Mouse (Mus musculus) Patski (cell line): Measurements from ENCODE around the gene Smg9. TPM values are rescaled to one million over a fixed set of nuclear protein-coding genes. Genes with fewer than 3 reads are reported as not detected.

Experiments
- ATAC-seq: fragments of 100-300 bp; one replicate; pipeline ENCODE4 v1.8.0; 2021
- CTCF ChIA-PET: fragments of 350-600 bp; sonication (Branson Sonifier 250); formaldehyde crosslinking; loops from one replicate; lab custom pipeline; 2022; ENCODE audit warnings: inconsistent platforms; lab: Charles Lee
- POLR2A ChIA-PET: fragments of 350-600 bp; sonication (Branson Sonifier 250); formaldehyde crosslinking; loops from one replicate; lab custom pipeline; 2022; ENCODE audit warnings: antibody characterized with exemption, inconsistent platforms; lab: Charles Lee
- DNase-seq: peaks from one replicate; pipeline ENCODE4 v3.0.0-alpha.2; 2011; ENCODE audit warnings: low read depth, low spot score
- H3K27me3 ChIP-seq: fragments of 371-371 bp; one replicate; pipeline ENCODE4 v1.5.1; 2021
- CTCF ChIP-seq: fragments of 100-300 bp; IDR thresholded peaks from one replicate; pipeline ENCODE4 v1.5.1; 2021
- in situ Hi-C: fragments of 300-500 bp; cut with MboI; formaldehyde crosslinking; loops from 3 replicates; pipeline ENCODE4 v1.11.1; 2018; ENCODE audit warnings: low pct_unique_long_range_greater_than_20kb, mixed read lengths
- polyA plus RNA-seq: library from polyadenylated mRNA; unstranded; gene quantifications from one replicate; pipeline ENCODE4 v1.2.3, GENCODE M21; 2021

Gene Smg9
- polyA plus RNA-seq, 1 experiment from 2014 or later: 26.6 TPM

DNA sequence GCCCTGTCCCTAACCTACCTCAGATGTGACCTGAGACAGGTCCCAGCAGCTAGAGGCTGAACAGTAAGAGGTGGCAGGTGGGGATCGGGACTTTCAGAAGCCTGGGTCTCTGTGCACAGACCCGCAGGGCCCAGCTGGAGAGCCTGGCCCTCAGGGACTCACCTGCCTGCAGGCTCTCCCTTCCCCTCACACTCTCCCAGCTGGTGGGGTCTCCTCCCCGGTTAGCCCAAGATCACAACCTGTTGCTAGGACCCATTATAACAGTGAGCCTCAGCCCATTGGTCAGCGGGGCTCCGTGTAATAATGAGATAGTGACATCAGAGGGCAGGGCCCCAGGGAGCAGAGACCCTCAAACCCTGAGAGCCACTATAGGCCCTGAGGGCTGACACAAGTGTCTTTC lies 35.9 kb downstream of the Smg9 start:
- no peak for TF ChIP-seq CTCF
- CTCF ChIA-PET: no interaction called here
- ATAC-seq: no peak
- no peaks in the 10 kb centered on the region for H3K27me3 ChIP-seq
- no peak for DNase-seq
- POLR2A ChIA-PET: interaction anchor here (0.8 kb wide), 1 partner anchor 11 kb away, joined by 4 read pairs; no protein-coding TSS in a partner anchor
- in situ Hi-C loops: no loop called here

DNA sequence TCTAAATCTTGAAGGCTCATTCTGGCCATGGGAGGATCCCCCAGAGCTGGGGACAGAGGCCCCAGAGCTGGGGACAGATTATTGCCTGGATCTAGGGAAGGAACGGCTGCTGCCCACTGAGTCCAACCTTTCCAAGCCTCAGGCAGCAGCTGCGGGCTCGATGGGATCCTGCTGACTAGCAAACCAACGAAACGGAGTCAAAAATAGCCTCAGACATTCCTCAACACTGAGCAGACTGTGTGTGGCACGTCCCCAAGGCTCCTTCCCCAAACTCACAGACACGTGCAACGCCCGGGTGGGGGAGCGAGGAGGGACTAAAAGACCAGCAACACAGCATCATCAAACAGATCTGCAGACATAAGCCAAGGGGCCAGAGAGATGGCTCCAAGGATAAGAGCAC lies 38.6 kb downstream of the Smg9 start:
- H3K27me3 ChIP-seq: no peaks in the 10 kb centered on the region
- ChIA-PET CTCF (interaction anchor here (0.6 to 1.5 kb wide), 3 partner anchors 93 to 132 kb away, joined by 3 to 6 read pairs (median 3); partner anchors contain the start of gene Irgq), POLR2A (no interaction called here)
- TF ChIP-seq CTCF: no peak
- no peak for DNase-seq
- in situ Hi-C loops: no loop called here
- no peak for ATAC-seq

DNA sequence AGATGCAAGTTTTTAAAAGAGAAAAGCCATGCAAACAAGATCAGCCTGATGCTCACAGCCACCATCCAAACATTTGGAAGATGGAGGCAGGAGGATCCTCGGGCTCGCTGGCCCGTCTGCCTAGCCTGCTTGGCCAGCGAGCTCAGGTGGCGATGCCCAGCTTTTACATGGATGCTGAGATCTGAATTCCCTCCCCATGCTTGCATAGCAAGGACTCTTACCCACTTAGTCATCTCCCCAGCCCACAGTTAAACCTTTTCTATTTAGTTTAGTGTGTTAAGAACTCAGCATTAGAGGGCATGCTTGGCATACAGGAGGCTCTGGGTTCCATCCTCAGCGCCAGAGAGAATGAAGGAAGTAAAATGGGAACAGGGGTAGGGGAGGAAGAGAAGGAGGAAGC lies 39.8 kb downstream of the Smg9 start:
- DNase-seq (no peak), ATAC-seq (peak; percentile 64)
- ChIA-PET CTCF (interaction anchor here (1.5 kb wide), 1 partner anchor 92 kb away, joined by 6 read pairs; the partner anchor contains the start of gene Irgq), POLR2A (no interaction called here)
- TF ChIP-seq CTCF: no peak
- in situ Hi-C loops: no loop called here
- H3K27me3 ChIP-seq: no peaks in the 10 kb centered on the region

DNA sequence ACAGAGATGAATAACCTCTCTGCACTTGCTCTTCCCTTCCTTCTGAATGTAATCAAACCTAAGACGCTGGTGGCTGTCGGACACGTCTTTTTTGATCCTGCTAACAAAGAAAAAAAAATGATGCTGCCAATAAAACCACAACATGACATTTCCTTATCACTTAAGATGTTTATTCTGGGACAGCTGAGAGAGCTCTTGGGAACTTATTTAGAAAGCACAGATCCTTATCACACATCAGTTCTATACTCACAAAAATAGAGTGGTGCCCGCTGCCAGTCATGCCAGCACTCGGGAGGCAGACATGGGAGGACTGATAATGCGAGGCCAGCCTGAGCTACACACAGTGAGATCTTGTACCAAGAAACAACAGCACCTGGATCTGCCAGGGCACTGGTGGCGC lies 40.5 kb downstream of the Smg9 start:
- DNase-seq (no peak), ATAC-seq (no peak)
- in situ Hi-C loops: no loop called here
- no peaks in the 10 kb centered on the region for H3K27me3 ChIP-seq
- CTCF ChIA-PET: no interaction called here
- no peak for TF ChIP-seq CTCF
- POLR2A ChIA-PET: no interaction called here

DNA sequence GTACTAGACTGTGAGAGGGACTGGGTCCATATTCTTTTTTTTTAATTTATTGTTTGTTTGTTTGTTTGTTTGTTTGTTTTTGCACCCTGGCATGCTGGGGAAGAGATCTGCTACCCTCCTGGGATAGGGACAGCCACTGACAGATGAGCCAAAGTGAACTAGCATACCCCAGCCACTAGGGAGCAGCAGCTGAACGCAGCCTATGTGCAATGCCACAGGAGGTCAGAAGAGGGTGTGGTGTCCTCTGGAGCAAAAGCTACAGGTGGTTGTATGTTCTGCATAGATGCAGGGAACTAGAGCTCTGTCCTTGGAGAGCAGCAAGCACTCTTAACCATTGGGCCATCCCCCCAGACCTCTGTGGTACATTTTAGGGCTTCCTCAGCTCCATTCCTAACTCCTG lies 42.4 kb downstream of the Smg9 start:
- in situ Hi-C loops: no loop called here
- ATAC-seq (peak; percentile 75), DNase-seq (no peak)
- CTCF ChIA-PET: interaction anchor here (0.6 to 2.2 kb wide), 28 partner anchors 8 to 159 kb away, joined by 3 to 42 read pairs (median 4); partner anchors contain the start of genes Cadm4, Irgc1, Irgq and Plaur
- no peaks in the 10 kb centered on the region for H3K27me3 ChIP-seq
- peak; percentile 99 for TF ChIP-seq CTCF
- POLR2A ChIA-PET: interaction anchor here (1.4 kb wide), 1 partner anchor 18 kb away, joined by 4 read pairs; no protein-coding TSS in a partner anchor

DNA sequence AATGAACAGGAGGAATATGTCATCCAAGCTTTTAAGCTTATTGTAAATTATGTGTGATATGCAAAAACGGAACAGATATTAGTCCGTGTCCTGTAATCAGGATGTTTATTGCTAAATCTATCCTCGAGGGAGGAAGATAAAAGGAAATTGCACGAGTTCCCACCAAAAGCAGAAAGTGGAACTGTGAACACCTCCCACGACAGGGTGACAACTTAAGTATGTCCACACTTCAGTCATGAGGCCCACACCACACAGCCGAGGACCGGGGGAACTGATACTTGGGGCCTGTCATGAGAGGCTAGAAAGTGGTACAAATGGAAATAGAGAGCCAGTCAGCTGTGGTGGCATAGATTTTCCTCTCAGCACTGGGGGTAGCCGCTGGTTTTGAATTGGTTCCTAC lies 42.9 kb downstream of the Smg9 start:
- TF ChIP-seq CTCF: no peak
- ChIA-PET POLR2A (interaction anchor here (1.1 kb wide), 1 partner anchor 28 kb away, joined by 3 read pairs; no protein-coding TSS in a partner anchor), CTCF (interaction anchor here (0.6 to 2.2 kb wide), 26 partner anchors 9 to 159 kb away, joined by 3 to 42 read pairs (median 4); partner anchors contain the start of genes Cadm4, Irgc1, Irgq and Plaur)
- no peak for DNase-seq
- no peak for ATAC-seq
- in situ Hi-C loops: no loop called here
- no peaks in the 10 kb centered on the region for H3K27me3 ChIP-seq

DNA sequence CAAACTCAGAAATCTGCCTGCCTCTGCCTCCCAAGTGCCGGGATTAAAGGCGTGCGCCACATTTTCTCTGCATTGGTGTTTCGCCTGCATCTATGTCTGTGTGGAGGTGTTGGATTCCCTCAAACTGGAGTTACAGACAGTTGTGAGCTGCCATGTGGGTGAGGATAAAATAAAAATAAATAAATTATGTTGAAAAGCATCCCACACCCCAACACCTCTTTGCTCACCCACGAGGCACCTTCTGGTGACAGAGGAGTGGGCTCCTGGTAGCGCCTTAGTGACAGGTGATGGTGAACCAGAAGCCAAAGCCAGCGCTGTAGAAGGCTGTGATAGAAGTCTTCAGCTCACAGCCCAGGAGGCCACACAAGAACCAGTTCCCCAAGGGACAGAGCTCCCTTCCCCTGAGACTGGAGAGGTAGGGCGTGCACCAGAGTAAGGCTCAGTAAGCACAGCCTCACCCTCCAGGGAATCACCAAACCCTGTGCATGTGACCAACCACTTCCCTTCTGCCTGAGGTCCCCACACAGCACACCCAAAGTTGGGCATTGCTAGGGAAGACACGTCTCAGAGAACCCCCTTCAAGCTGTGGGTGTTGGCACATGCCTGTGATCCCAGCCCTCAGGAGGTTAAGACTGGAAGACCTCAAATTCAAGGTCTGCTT lies 46.0 kb downstream of the Smg9 start:
- DNase-seq (no peak), ATAC-seq (no peak)
- ChIA-PET POLR2A (interaction anchor here (0.8 kb wide), 1 partner anchor 12 kb away, joined by 3 read pairs; no protein-coding TSS in a partner anchor), CTCF (interaction anchor here (1.0 kb wide), 1 partner anchor 28 kb away, joined by 7 read pairs; no protein-coding TSS in a partner anchor)
- no peaks in the 10 kb centered on the region for H3K27me3 ChIP-seq
- no peak for TF ChIP-seq CTCF
- in situ Hi-C loops: no loop called here

DNA sequence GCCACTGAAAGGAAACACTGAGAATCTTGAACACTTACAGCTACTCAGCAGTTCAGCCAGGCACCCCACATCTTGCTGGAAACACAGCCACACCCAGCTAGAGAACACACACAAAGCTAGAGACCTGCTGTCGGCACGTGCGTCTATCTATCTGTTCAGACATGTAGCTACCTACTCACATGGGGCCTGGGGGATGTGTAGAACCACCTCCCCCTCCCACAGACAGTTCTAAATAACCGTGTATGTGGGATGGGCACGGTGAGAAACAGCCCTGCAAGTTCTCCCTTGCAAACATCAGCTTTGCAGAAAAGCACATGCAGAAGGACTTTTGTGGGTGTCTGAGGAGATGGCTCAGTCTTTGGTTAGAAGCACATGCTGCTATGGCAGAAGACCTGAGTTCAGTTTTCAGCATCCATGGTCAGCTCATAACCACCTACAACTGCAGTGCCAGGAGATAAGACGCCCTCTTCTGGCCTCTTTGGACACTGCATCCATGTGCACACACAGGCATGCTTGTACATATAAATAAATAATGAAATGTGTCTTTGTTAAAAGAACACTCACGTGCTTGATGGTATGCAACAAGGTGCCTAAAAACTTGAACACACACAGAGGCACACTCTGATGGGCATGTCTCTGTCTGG lies 47.4 kb downstream of the Smg9 start:
- H3K27me3 ChIP-seq: no peaks in the 10 kb centered on the region
- in situ Hi-C loops: no loop called here
- ChIA-PET POLR2A (no interaction called here), CTCF (interaction anchor here (0.7 to 1.6 kb wide), 4 partner anchors 14 to 27 kb away, joined by 3 to 5 read pairs (median 3); no protein-coding TSS in a partner anchor)
- ATAC-seq: no peak
- no peak for TF ChIP-seq CTCF
- DNase-seq: no peak

DNA sequence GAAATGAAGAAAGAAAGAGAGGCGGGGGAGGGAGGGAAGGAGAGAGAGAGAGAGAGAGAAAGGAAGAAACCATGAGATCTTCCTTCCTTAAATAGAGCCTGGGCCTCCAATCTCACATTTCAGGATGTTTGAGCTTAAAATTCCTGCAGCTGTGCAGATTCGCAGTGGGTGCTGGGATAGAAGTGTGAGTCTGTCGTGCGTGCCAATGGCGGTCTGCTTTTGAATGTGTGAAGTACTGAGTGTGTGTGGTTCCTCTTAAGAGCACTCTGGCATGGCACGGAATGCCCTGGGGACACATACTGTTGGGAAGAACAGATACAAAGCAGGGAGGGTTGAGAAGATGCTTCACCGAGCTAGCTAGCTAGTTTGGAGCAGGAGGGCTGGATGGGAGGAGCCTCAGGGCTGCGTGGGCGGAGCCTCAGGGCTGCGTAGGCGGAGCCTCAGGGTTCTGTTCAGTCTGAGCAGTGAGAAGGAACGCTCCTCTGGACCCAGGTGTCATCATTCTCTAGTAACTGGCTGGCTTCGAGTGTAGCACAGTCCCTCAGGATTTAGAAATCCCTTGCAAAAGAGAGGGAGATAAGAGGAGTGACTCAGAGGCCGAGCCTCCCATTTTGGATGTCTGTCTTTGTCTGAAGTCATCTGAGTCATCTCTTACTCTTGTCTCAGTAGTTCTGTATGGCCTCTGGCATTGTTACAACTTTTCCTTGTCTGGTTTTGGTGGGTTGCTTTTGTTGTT lies 49.5 kb downstream of the Smg9 start:
- no peaks in the 10 kb centered on the region for H3K27me3 ChIP-seq
- ATAC-seq (peak; percentile 88), DNase-seq (peak; percentile 76)
- in situ Hi-C loops: no loop called here
- CTCF ChIA-PET: interaction anchor here (1.3 to 1.4 kb wide), 2 partner anchors 24 to 26 kb away, joined by 4 to 5 read pairs; no protein-coding TSS in a partner anchor
- POLR2A ChIA-PET: no interaction called here
- TF ChIP-seq CTCF: no peak

DNA sequence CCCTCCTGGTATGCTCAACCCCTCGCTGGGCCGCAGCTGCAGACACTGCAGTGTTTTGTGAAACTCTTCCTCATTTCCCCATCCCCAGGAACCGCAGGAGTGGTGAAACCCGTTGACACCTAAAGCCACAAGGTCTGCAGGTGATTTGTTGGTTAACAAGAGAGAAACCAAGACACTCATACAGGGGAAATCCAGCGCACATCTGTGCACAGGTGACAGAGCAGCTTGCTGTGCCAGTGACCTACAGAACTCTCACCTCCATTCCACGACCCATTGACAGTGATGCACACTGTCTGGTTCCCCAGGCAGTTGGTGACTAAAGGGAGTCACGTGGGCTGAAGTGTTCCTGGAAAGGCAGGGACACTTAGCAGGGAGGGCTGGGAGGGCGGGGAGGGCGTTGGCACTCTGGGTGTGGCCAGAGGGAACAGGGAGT lies 51.2 kb downstream of the Smg9 start:
- H3K27me3 ChIP-seq: no peaks in the 10 kb centered on the region
- ATAC-seq: no peak
- ChIA-PET POLR2A (interaction anchor here (1.4 to 1.5 kb wide), 2 partner anchors 10 to 12 kb away, joined by 4 to 7 read pairs; partner anchors contain the start of gene Plaur), CTCF (interaction anchor here (2.3 to 2.6 kb wide), 2 partner anchors 11 to 23 kb away, joined by 7 read pairs; no protein-coding TSS in a partner anchor)
- in situ Hi-C loops: no loop called here
- no peak for TF ChIP-seq CTCF
- DNase-seq: no peak
